Mouse (Mus musculus) B cell, adult (primary cell): Measurements from ENCODE around the gene Pax4. TPM values are rescaled to one million over a fixed set of nuclear protein-coding genes. Genes with fewer than 3 reads are reported as not detected.

ENCODE experiments used
- total RNA-seq: library from RNA; stranded (reverse); gene quantifications from 4 replicates; pipeline ENCODE4 v1.2.4, GENCODE M21; 2023; ENCODE audit not compliant: inconsistent age

The Pax4 gene
- not detected in 4 replicates for total RNA-seq

GRCm38 (mm10) chr6:28449253-28449652 lies at the start of gene Pax4:
Pax4 (minus strand) TSS chr6:28449353.

GRCm38 (mm10) chr6:28474839-28475238 lies 25.7 kb upstream of the Pax4 start, which contains the start of gene Snd1:
Snd1 (plus strand) TSS chr6:28475139.

GRCm38 (mm10) chr6:28428290-28428689 lies 20.9 kb downstream of the Pax4 start, which contains the start of gene Gcc1:
Gcc1 (minus strand) TSS chr6:28428390.

GRCm38 (mm10) chr6:28427096-28427839 lies 21.9 kb downstream of the Pax4 start, which contains the start of gene Fscn3:
Fscn3 (plus strand) TSS chr6:28427789.

GRCm38 (mm10) chr6:28423313-28423712 lies 25.8 kb downstream of the Pax4 start, which contains the start of gene Arf5:
Arf5 (plus strand) TSS chr6:28423560.

GRCm38 (mm10) chr6:28397681-28398203 lies 51.4 kb downstream of the Pax4 start, which contains the start of gene Zfp800:
Zfp800 (minus strand) TSS chr6:28398005.

Other genes starting within 250 kb of the Pax4 start
- 58.2 to 69.2 TPM (median 59.3 TPM) in 4 replicates for gene Zfp800, start 51.3 kb downstream of the Pax4 start, total RNA-seq
- 103 to 131 TPM (median 118 TPM) in 4 replicates for gene Arf5, start 25.8 kb downstream of the Pax4 start, total RNA-seq
- 0.29 to 0.36 TPM (median 0.36 TPM) in 3 of 4 replicates, not detected in the other for gene Fscn3, start 21.6 kb downstream of the Pax4 start, total RNA-seq
- gene Gcc1, start 21.0 kb downstream of the Pax4 start, total RNA-seq, result 18.4 to 23.4 TPM (median 20.7 TPM) in 4 replicates
- 98.0 to 101 TPM (median 100 TPM) in 4 replicates for gene Snd1, start 25.8 kb upstream of the Pax4 start, total RNA-seq